Mouse (Mus musculus) right cerebral cortex, postnatal 10 days (tissue): ENCODE measurements around the gene Tmem266.

Source experiments
- DNase-seq, 2 experiments: peaks; one replicate each; pipeline ENCODE4 v3.0.0; 2021; ENCODE audit warnings: low spot score in 2 of 2

The Tmem266 gene

GRCm38 (mm10) chr9:55326515-55327233 is at the start of gene Tmem266, which contains the start of gene Nrg4:
TSS of gene Tmem266 (plus strand) at chr9:55326913.
TSS of gene Nrg4 (minus strand) at chr9:55326844.
- DNase-seq, result peak; percentile 86 to 89

GRCm38 (mm10) chr9:55277562-55277961 is 49.2 kb upstream of the Tmem266 start:
- no peak for DNase-seq

- DNase-seq, result no peak
Measured at GRCm38 (mm10) chr9:55279114-55279825, 47.4 kb upstream of the Tmem266 start.

GRCm38 (mm10) chr9:55283516-55283915 is 43.2 kb upstream of the Tmem266 start:
- peak in 1 of 2 experiments; percentile 25 for DNase-seq

GRCm38 (mm10) chr9:55285197-55285596 is 41.5 kb upstream of the Tmem266 start:
- DNase-seq, result no peak

- no peak for DNase-seq
Measured at GRCm38 (mm10) chr9:55289475-55290198, 37.1 kb upstream of the Tmem266 start.

GRCm38 (mm10) chr9:55291966-55292365 is 34.7 kb upstream of the Tmem266 start:
- DNase-seq, result no peak

- no peak for DNase-seq
Measured at GRCm38 (mm10) chr9:55296221-55296620, 30.5 kb upstream of the Tmem266 start.

- DNase-seq, result no peak
Measured at GRCm38 (mm10) chr9:55307066-55307465, 19.6 kb upstream of the Tmem266 start.

- no peak for DNase-seq
Measured at GRCm38 (mm10) chr9:55307557-55307956, 19.2 kb upstream of the Tmem266 start.

GRCm38 (mm10) chr9:55308455-55308854 is 18.3 kb upstream of the Tmem266 start:
- DNase-seq, result no peak

- DNase-seq, result peak; percentile 76 to 80
Measured at GRCm38 (mm10) chr9:55311560-55311959, 15.2 kb upstream of the Tmem266 start.

GRCm38 (mm10) chr9:55313619-55314261 is 13.0 kb upstream of the Tmem266 start:
- DNase-seq, result no peak

GRCm38 (mm10) chr9:55322641-55323040 is 4.1 kb upstream of the Tmem266 start:
- DNase-seq, result no peak

- no peak for DNase-seq
Measured at GRCm38 (mm10) chr9:55324085-55324484, 2.6 kb upstream of the Tmem266 start.

GRCm38 (mm10) chr9:55324516-55324915 is 2.2 kb upstream of the Tmem266 start:
- DNase-seq, result no peak

GRCm38 (mm10) chr9:55325061-55325460 is 1.7 kb upstream of the Tmem266 start:
- DNase-seq, result no peak

- DNase-seq, result no peak
Measured at GRCm38 (mm10) chr9:55325564-55326514, 874 bp upstream of the Tmem266 start.

- DNase-seq, result peak in 1 of 2 experiments; percentile 43
Measured at GRCm38 (mm10) chr9:55327234-55327615, 512 bp downstream of the Tmem266 start.

GRCm38 (mm10) chr9:55328151-55328918 is 1.6 kb downstream of the Tmem266 start:
- DNase-seq, result no peak
